Mouse (Mus musculus): Measurements from ENCODE around the gene C130032M10Rik. TPM values are rescaled to one million over a fixed set of nuclear protein-coding genes. Genes with fewer than 3 reads are reported as not detected.
"Not testable (repeated sequence)": the region's sequence is repeated elsewhere in the genome, so short reads cannot be mapped to it uniquely, and the experiment has no call there.

C130032M10Rik gene
- polyA plus RNA-seq, 1 experiment from 2014 or later, result 0.32 TPM

DNA sequence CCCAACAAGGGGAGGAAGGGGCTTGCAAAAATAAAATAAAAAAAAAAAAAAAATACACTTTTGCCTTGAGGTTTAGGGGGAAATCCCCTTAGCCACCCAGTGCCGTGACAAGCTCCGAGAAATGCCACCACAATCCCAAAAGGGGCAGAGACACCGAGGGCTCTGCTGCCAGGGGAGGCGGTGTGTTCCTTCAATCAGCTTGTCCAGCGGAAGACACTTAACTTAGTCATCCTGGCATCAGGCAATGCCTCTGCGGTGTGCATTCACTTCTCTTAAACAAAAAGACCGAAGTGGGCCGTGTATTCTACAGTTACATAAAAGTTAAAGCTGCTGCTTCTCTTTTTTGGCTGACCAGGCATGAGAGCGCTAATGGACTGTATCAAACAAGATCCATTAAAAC, 8.1 kb upstream of the C130032M10Rik start:
- H3K9ac ChIP-seq (ENCODE audit: low read depth, low read length), result no peak overlapping the region
- H3K4me1 ChIP-seq (ENCODE audit: control insufficient read depth, insufficient read depth, low read length), result no peaks in the 10 kb centered on the region
- H3K4me2 ChIP-seq (ENCODE audit: low read depth, low read length), result no peak overlapping the region
- H3K27ac ChIP-seq (ENCODE audit: low read length), result no peak overlapping the region
- peaks cover 3% of the 10 kb centered on the region for H3K36me3 ChIP-seq (ENCODE audit: control insufficient read depth, insufficient read depth, low read length)
- H3K27me3 ChIP-seq (replicated peaks; ENCODE audit: control insufficient read depth, insufficient read depth, low read length), result no peaks in the 10 kb centered on the region
- ATAC-seq, result no peak
- 89% methylated on average over 9 of the region's 9 CpGs for WGBS
- H3K4me3 ChIP-seq (ENCODE audit: low read length), result no peak overlapping the region
- H3K9me3 ChIP-seq (ENCODE audit: control insufficient read depth, low read length), result no peaks in the 10 kb centered on the region

DNA sequence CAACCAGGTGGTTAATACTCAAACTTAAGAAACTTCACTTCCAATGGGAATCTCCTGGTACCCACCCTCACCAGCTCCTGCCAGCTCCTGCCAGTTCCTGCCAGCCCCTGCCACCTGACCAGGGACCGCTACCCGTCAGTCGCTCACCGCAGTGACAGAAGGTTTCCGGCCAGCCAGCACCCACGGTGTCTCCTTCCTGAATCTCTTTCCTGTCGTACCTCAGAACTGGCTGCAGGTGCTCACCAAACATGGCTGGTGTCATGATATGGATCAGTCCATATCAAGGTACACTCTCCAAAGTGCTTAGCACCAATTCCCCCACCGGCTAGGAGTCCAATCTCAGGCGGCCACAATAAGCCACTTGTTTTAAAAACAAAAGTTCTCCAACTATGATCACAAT, 5.7 kb upstream of the C130032M10Rik start:
- peaks cover 20% of the 10 kb centered on the region for H3K36me3 ChIP-seq (ENCODE audit: control insufficient read depth, insufficient read depth, low read length)

DNA sequence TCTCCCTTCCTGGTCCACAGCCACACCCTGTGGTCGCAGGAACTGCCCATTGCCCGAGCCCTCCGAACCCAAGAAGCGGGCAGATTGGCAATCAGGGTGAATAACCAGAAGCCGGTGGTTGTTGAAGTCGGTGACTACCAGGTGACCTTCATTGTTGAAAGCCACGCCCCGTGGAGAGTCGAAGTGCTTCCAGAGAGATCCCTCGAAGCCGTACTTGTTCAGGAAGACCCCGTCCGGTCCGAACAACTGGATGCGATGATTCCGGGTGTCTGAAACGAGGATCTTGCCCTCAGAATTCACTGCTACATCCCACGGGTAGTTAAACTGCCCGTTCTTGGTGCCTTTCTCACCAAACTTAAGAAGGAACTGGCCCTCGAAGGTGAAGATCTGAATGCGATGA, 2.7 kb upstream of the C130032M10Rik start:
- H3K9ac ChIP-seq (ENCODE audit: low read depth, low read length), result no peak overlapping the region
- H3K4me3 ChIP-seq (ENCODE audit: low read length), result no peak overlapping the region
- peaks cover 16% of the 10 kb centered on the region for H3K9me3 ChIP-seq (ENCODE audit: control insufficient read depth, low read length)
- 0 out of 2 replicates have a peak, but pooled peaks cover 9% of the 10 kb centered on the region for H3K4me1 ChIP-seq (ENCODE audit: control insufficient read depth, insufficient read depth, low read length)
- WGBS, result 97% methylated on average over 21 of the region's 21 CpGs
- H3K4me2 ChIP-seq (ENCODE audit: low read depth, low read length), result no peak overlapping the region
- ATAC-seq, result no peak
- no peaks in the 10 kb centered on the region for H3K27me3 ChIP-seq (replicated peaks; ENCODE audit: control insufficient read depth, insufficient read depth, low read length)
- H3K27ac ChIP-seq (ENCODE audit: low read length), result no peak overlapping the region
- peaks cover 20% of the 10 kb centered on the region for H3K36me3 ChIP-seq (ENCODE audit: control insufficient read depth, insufficient read depth, low read length)

More for the DNA sequence above, 5.7 kb upstream of the C130032M10Rik start:
- no peaks in the 10 kb centered on the region for H3K4me1 ChIP-seq (ENCODE audit: control insufficient read depth, insufficient read depth, low read length)
- H3K9me3 ChIP-seq (ENCODE audit: control insufficient read depth, low read length), result peaks cover 16% of the 10 kb centered on the region
- H3K27ac ChIP-seq (ENCODE audit: low read length), result no peak overlapping the region
- no peaks in the 10 kb centered on the region for H3K27me3 ChIP-seq (replicated peaks; ENCODE audit: control insufficient read depth, insufficient read depth, low read length)
- no peak overlapping the region for H3K4me3 ChIP-seq (ENCODE audit: low read length)
- no peak overlapping the region for H3K4me2 ChIP-seq (ENCODE audit: low read depth, low read length)
- no peak for ATAC-seq
- H3K9ac ChIP-seq (ENCODE audit: low read depth, low read length), result no peak overlapping the region
- 95% methylated on average over 9 of the region's 9 CpGs for WGBS

DNA sequence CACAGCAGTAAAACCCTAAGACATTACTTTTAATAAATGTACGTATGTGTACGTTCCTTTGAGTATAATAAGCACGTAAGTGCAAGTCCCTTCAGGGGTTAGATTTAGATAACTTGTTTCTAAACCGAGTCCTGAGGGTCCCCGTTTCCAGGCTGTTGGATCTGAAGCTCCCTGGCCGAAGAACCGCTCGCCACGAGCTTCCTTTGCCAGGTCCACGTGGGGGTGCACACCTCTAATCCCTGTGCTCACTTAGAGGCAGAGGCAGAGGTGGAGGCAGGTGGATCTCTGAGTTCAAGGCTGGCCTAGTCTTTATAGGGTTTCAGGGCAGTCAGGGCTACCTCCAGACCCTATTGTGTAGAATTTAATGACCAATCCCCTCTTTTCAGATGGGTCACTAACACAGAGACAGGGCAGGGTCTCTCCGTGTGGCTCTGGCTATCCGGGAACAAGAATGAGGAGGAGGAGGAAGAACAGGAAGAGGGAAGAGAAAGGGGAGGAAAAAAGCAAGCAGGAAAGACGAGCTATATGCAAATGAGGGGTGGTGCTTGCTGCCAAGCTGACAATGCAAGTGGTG, 2.5 kb downstream of the C130032M10Rik start:
- Histone ChIP-seq H3K9ac (ENCODE audit: low read depth, low read length) (no peak overlapping the region), H3K9me3 (ENCODE audit: control insufficient read depth, low read length) (peaks cover 10% of the 10 kb centered on the region), H3K36me3 (ENCODE audit: control insufficient read depth, insufficient read depth, low read length) (peaks cover 11% of the 10 kb centered on the region), H3K27me3 (replicated peaks; ENCODE audit: control insufficient read depth, insufficient read depth, low read length) (no peaks in the 10 kb centered on the region), H3K27ac (ENCODE audit: low read length) (no peak overlapping the region), H3K4me2 (ENCODE audit: low read depth, low read length) (0 out of 2 replicates have a peak overlapping the region, but pooled peaks have one; percentile 2), H3K4me1 (ENCODE audit: control insufficient read depth, insufficient read depth, low read length) (peaks cover 15% of the 10 kb centered on the region), H3K4me3 (ENCODE audit: low read length) (no peak overlapping the region)
- no peak for ATAC-seq
- WGBS, result 73% methylated on average over 13 of the region's 13 CpGs

DNA sequence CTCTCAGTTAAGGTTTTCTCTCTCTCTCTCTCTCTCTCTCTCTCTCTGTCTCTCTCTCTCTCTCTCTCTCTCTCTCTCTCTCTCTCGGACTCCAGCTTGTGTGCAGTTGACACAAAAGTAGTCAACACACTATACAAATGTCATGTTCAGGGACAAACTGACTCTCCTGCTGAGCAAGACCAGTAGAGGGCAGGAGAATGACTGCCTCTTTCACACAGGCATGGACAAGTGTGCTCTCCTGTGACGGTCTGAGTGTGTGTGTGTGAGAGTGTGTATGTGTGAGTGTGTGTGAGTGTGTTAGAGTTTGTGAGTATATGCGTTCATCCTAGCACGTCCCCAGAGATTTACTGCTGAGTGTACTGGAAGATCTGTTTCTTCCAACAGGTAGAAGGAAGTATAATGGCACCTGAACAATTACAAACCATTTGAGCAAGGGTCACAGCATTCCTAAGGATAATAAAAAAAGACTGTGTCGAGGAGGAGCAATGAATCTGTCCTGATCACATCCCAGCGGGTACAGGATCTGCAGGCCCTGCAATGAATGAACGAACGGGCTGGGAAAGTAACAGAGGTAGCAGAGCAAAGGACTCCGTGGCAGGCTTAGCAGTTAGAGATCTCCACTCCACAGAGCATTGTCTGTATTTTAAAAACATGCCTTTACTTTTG, 3.4 kb downstream of the C130032M10Rik start:
- Histone ChIP-seq H3K27me3 (replicated peaks; ENCODE audit: control insufficient read depth, insufficient read depth, low read length) (no peaks in the 10 kb centered on the region), H3K36me3 (ENCODE audit: control insufficient read depth, insufficient read depth, low read length) (peaks cover 2% of the 10 kb centered on the region), H3K9me3 (ENCODE audit: control insufficient read depth, low read length) (0 out of 2 replicates have a peak, but pooled peaks cover 1% of the 10 kb centered on the region), H3K9ac (ENCODE audit: low read depth, low read length) (0 out of 2 replicates have a peak overlapping the region, but pooled peaks have one; percentile 21), H3K4me2 (ENCODE audit: low read depth, low read length) (peak overlapping the region; percentile 28; the same call in 1 of the 2 replicates), H3K4me3 (ENCODE audit: low read length) (no peak overlapping the region), H3K4me1 (ENCODE audit: control insufficient read depth, insufficient read depth, low read length) (peaks cover 16% of the 10 kb centered on the region), H3K27ac (ENCODE audit: low read length) (peak overlapping the region; percentile 79)
- peak; percentile 75 for ATAC-seq
- 41% methylated on average over 9 of the region's 9 CpGs for WGBS

DNA sequence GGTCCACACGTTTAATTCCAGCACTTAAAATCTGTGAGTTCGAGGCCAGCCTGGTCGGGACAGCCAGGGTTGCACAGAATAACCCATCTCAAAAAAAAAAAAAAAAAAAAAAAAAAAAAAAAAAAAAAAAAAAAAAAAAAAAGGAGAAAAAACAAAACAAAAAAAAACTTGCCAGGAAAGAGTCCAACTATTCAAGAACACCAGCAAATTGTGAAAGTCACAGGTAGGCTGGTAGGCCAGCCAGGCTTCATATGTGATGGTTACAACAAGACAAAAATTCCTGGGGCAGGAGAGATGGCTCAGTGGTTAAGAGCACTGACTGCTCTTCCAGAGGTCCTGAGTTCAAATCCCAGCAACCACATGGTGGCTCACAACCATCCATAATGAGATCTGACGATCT, 5.0 kb downstream of the C130032M10Rik start:
- 63% methylated on average over 4 of the region's 4 CpGs for WGBS
- ATAC-seq; H3K9ac ChIP-seq (ENCODE audit: low read depth, low read length); H3K36me3 ChIP-seq (ENCODE audit: control insufficient read depth, insufficient read depth, low read length); H3K4me2 ChIP-seq (ENCODE audit: low read depth, low read length); H3K27ac ChIP-seq (ENCODE audit: low read length); H3K27me3 ChIP-seq (replicated peaks; ENCODE audit: control insufficient read depth, insufficient read depth, low read length); H3K4me3 ChIP-seq (ENCODE audit: low read length); H3K9me3 ChIP-seq (ENCODE audit: control insufficient read depth, low read length): not testable (repeated sequence)
- peaks cover 16% of the 10 kb centered on the region for H3K4me1 ChIP-seq (ENCODE audit: control insufficient read depth, insufficient read depth, low read length)

DNA sequence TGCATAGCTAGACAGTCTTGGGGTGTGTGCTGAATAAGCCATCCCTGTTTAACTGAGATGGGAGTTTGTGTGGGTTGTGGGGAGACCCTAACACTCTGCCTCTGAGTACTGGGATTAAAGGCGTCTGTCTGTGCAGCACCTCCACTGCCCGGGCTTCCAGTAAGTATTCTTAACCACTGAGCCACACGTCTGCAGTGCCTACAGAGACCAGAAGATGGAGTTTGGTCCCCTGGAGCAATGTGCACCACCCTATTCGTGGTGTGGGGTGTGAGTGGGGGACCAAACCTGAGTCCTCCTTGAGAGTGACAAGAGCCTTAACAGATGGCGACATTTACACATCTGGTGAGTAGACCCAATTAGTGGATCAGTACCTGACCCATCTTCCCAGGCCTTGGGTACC, 6.5 kb downstream of the C130032M10Rik start:
- WGBS, result 60% methylated on average over 5 of the region's 5 CpGs
- no peak for ATAC-seq

DNA sequence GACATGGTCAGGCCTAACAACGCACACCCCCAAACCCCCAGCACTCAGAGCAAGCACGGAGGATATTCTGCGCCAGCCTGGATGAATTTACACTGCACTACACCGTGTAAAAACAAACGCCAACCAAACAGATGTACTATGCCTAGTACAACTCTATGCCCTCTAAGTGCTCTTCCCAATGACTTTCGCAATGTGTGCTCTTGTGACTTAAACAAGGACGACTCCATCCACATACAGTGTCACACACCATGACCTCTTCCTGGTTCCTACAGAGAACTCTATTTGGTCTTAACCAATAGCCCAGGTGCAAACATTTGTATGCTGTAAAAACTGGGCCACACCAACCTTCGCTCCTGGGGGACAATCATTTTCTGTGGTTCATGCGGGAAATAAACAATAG, 7.0 kb downstream of the C130032M10Rik start:
- 83% methylated on average over 9 of the region's 9 CpGs for WGBS
- Histone ChIP-seq H3K27ac (ENCODE audit: low read length) (peak overlapping the region; percentile 42), H3K9ac (ENCODE audit: low read depth, low read length) (no peak overlapping the region), H3K4me2 (ENCODE audit: low read depth, low read length) (no peak overlapping the region), H3K4me3 (ENCODE audit: low read length) (no peak overlapping the region), H3K27me3 (replicated peaks; ENCODE audit: control insufficient read depth, insufficient read depth, low read length) (no peaks in the 10 kb centered on the region), H3K9me3 (ENCODE audit: control insufficient read depth, low read length) (no peaks in the 10 kb centered on the region), H3K36me3 (ENCODE audit: control insufficient read depth, insufficient read depth, low read length) (0 out of 2 replicates have a peak, but pooled peaks cover 2% of the 10 kb centered on the region), H3K4me1 (ENCODE audit: control insufficient read depth, insufficient read depth, low read length) (peaks cover 22% of the 10 kb centered on the region)
- ATAC-seq, result peak; percentile 31

More for the DNA sequence above, 6.5 kb downstream of the C130032M10Rik start:
- Histone ChIP-seq H3K4me1 (ENCODE audit: control insufficient read depth, insufficient read depth, low read length) (peaks cover 24% of the 10 kb centered on the region), H3K4me2 (ENCODE audit: low read depth, low read length) (no peak overlapping the region), H3K27me3 (replicated peaks; ENCODE audit: control insufficient read depth, insufficient read depth, low read length) (no peaks in the 10 kb centered on the region), H3K4me3 (ENCODE audit: low read length) (no peak overlapping the region), H3K36me3 (ENCODE audit: control insufficient read depth, insufficient read depth, low read length) (0 out of 2 replicates have a peak, but pooled peaks cover 2% of the 10 kb centered on the region), H3K9me3 (ENCODE audit: control insufficient read depth, low read length) (no peaks in the 10 kb centered on the region), H3K27ac (ENCODE audit: low read length) (0 out of 2 replicates have a peak overlapping the region, but pooled peaks have one; percentile 42), H3K9ac (ENCODE audit: low read depth, low read length) (no peak overlapping the region)

DNA sequence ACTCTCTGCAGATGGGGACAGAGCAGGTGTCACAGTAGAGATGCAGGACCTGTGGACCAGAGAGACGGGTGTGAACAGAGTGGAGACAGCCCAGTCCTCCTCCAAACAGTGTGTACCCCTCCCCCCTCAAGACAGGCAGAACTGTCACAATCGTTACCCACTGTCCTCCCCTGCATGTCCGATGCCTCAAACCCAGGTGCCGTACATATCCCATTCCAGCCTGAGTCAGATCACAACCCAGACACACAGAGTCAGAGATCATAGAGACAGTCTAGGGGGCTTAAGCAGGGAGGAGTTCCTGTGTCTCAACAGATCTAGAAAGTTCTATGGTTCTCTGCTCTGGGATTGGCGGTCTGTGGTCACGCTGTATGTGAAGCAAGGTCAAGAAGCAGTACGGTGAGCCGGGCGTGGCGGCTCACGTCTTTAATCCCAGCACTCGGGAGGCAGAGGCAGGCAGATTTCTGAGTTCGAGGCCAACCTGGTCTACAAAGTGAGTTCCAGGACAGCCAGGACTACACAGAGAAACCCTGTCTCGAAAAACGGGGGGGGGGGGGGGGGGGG, 9.7 kb downstream of the C130032M10Rik start:
- 92% methylated on average over 13 of the region's 15 CpGs for WGBS
- Histone ChIP-seq H3K9ac (ENCODE audit: low read depth, low read length) (no peak overlapping the region), H3K27me3 (replicated peaks; ENCODE audit: control insufficient read depth, insufficient read depth, low read length) (no peaks in the 10 kb centered on the region), H3K4me2 (ENCODE audit: low read depth, low read length) (no peak overlapping the region), H3K9me3 (ENCODE audit: control insufficient read depth, low read length) (no peaks in the 10 kb centered on the region), H3K4me3 (ENCODE audit: low read length) (no peak overlapping the region), H3K27ac (ENCODE audit: low read length) (no peak overlapping the region), H3K36me3 (ENCODE audit: control insufficient read depth, insufficient read depth, low read length) (0 out of 2 replicates have a peak, but pooled peaks cover 2% of the 10 kb centered on the region), H3K4me1 (ENCODE audit: control insufficient read depth, insufficient read depth, low read length) (peaks cover 29% of the 10 kb centered on the region)
- no peak for ATAC-seq
